Mouse (Mus musculus): ENCODE results near the gene Tspoap1. TPM values are rescaled to one million over a fixed set of nuclear protein-coding genes. Genes with fewer than 3 reads are reported as not detected.

Gene Tspoap1
- polyA plus RNA-seq, 1 experiment from 2014 or later, result 47.4 TPM

DNA sequence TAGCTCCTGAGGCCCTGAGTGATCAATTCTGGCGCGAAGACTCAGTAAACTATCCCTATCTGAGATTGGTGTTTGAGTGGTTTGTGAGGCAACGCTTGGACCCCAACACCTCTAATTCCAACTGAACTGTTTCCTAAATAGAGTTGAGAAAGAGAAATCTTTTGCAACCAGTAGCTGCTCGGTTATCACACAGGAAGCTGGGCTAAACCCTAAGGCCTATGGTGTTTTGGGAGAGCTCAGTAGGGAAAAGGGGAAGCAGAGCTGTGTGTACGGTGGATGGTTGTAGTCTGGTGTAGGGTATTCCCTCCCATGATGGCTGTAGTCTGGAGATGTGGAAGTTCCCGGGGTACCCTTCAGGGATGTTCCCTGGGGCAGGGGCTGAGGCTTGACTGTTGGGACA, 29.7 kb downstream of the Tspoap1 start:
- no peaks in the 10 kb centered on the region for H3K4me1 ChIP-seq (replicated peaks; ENCODE audit: control insufficient read depth, insufficient read depth, low read length)
- ATAC-seq, result no peak
- no peaks in the 10 kb centered on the region for H3K27me3 ChIP-seq (replicated peaks; ENCODE audit: control insufficient read depth, insufficient read depth, low read length)
- H3K9ac ChIP-seq (replicated peaks; ENCODE audit: low read depth, low read length), result no peak overlapping the region
- H3K27ac ChIP-seq (ENCODE audit: low read length), result no peak overlapping the region
- H3K4me2 ChIP-seq (ENCODE audit: low read length), result no peak overlapping the region
- H3K36me3 ChIP-seq (ENCODE audit: control insufficient read depth, insufficient read depth), result no peaks in the 10 kb centered on the region
- H3K9me3 ChIP-seq (ENCODE audit: control insufficient read depth, low read length), result no peaks in the 10 kb centered on the region
- no peak overlapping the region for H3K4me3 ChIP-seq (replicated peaks; ENCODE audit: low read length)
- whole genome bisulfite sequencing, result 89% methylated on average over 6 of the region's 6 CpGs

DNA sequence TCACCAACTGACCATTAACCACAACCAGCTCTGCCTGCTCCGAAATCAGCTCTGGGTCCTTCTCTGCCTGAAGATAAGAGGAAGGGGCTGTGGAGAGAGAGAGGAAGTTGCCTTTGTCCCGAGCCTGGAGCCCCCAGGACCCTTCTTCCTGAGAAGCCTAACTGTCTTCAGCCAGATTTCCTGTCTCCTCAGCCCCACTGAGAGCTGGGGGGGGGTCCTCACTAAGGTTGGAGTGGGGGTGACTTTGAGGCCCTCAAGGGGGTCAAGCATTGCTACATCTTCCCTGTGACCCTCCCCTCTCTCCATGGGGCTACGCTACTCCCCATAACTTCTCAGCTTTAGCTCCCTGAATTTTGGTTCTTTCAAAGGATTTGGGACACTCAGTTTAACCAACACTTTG, 33.1 kb downstream of the Tspoap1 start, which contains the start of gene Mpo:
Mpo (plus strand) TSS at position 122 of the 400 bp plus-strand sequence.
- no peaks in the 10 kb centered on the region for H3K4me1 ChIP-seq (replicated peaks; ENCODE audit: control insufficient read depth, insufficient read depth, low read length)
- no peaks in the 10 kb centered on the region for H3K36me3 ChIP-seq (ENCODE audit: control insufficient read depth, insufficient read depth)

DNA sequence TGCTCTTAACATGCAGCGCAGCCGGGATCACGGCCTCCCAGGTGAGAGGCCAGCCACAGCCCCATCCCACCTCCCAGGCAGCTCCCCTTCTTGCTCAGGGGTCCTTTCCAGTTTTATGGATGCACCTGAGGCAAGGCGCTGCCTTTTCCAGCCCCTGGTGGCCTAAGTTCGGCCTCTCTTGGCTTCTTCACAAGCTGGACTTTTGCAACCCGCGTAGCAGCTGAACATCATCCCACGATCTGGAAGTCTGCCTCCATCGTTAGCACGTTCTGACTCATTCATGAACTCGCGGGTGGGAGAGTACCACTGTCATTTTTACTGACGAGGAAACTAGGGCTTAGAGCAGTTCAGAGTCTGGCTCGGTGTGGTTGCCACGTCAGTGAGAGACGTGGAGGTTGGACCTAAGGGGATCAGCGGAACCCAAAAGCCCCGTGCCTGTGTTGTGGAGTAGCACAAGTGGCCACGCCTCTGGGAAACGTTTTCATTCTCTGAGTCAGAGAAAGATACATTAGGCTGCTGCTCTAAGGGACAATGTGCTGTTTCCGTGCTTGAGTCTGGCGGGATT, 41.5 kb downstream of the Tspoap1 start:
- Histone ChIP-seq H3K4me2 (ENCODE audit: low read length) (no peak overlapping the region), H3K9me3 (ENCODE audit: control insufficient read depth, low read length) (no peaks in the 10 kb centered on the region), H3K27me3 (replicated peaks; ENCODE audit: control insufficient read depth, insufficient read depth, low read length) (no peaks in the 10 kb centered on the region), H3K4me3 (replicated peaks; ENCODE audit: low read length) (no peak overlapping the region), H3K27ac (ENCODE audit: low read length) (no peak overlapping the region), H3K4me1 (replicated peaks; ENCODE audit: control insufficient read depth, insufficient read depth, low read length) (no peaks in the 10 kb centered on the region), H3K9ac (replicated peaks; ENCODE audit: low read depth, low read length) (no peak overlapping the region), H3K36me3 (ENCODE audit: control insufficient read depth, insufficient read depth) (no peaks in the 10 kb centered on the region)
- 70% methylated on average over 22 of the region's 22 CpGs for WGBS
- ATAC-seq, result no peak

More for the DNA sequence above, 33.1 kb downstream of the Tspoap1 start, which contains the start of gene Mpo:
- H3K4me2 ChIP-seq (ENCODE audit: low read length), result no peak within 1 kb of the TSS
- no peaks in the 10 kb centered on the region for H3K27me3 ChIP-seq (replicated peaks; ENCODE audit: control insufficient read depth, insufficient read depth, low read length)
- H3K4me3 ChIP-seq (replicated peaks; ENCODE audit: low read length), result no peak within 1 kb of the TSS
- WGBS, result 78% methylated on average over 3 of the region's 3 CpGs
- no peak within 1 kb of the TSS for H3K9ac ChIP-seq (replicated peaks; ENCODE audit: low read depth, low read length)
- H3K27ac ChIP-seq (ENCODE audit: low read length), result no peak within 1 kb of the TSS
- ATAC-seq, result no peak
- H3K9me3 ChIP-seq (ENCODE audit: control insufficient read depth, low read length), result no peaks in the 10 kb centered on the region

DNA sequence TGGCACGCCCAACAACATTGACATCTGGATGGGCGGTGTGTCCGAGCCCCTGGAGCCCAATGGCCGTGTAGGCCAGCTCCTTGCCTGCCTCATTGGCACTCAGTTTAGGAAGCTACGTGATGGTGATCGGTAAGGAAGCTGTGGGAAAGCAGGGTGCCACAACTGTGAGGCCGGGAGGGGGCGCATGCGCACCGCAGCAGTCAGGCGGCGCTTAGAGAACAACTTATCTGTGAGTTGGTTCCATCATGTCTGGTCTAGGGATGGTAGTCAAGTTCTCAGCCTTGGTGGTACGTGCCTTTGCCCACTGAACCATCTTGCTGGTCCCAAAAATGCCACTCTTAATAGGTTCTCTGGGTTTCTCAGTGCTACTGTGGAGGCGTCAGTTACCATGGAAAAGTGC, 42.3 kb downstream of the Tspoap1 start:
- no peak overlapping the region for H3K9ac ChIP-seq (replicated peaks; ENCODE audit: low read depth, low read length)
- H3K27ac ChIP-seq (ENCODE audit: low read length), result no peak overlapping the region
- H3K27me3 ChIP-seq (replicated peaks; ENCODE audit: control insufficient read depth, insufficient read depth, low read length), result no peaks in the 10 kb centered on the region
- H3K4me3 ChIP-seq (replicated peaks; ENCODE audit: low read length), result no peak overlapping the region
- 43% methylated on average over 14 of the region's 14 CpGs for WGBS
- no peaks in the 10 kb centered on the region for H3K4me1 ChIP-seq (replicated peaks; ENCODE audit: control insufficient read depth, insufficient read depth, low read length)
- ATAC-seq, result no peak
- no peak overlapping the region for H3K4me2 ChIP-seq (ENCODE audit: low read length)
- no peaks in the 10 kb centered on the region for H3K9me3 ChIP-seq (ENCODE audit: control insufficient read depth, low read length)
- H3K36me3 ChIP-seq (ENCODE audit: control insufficient read depth, insufficient read depth), result no peaks in the 10 kb centered on the region

DNA sequence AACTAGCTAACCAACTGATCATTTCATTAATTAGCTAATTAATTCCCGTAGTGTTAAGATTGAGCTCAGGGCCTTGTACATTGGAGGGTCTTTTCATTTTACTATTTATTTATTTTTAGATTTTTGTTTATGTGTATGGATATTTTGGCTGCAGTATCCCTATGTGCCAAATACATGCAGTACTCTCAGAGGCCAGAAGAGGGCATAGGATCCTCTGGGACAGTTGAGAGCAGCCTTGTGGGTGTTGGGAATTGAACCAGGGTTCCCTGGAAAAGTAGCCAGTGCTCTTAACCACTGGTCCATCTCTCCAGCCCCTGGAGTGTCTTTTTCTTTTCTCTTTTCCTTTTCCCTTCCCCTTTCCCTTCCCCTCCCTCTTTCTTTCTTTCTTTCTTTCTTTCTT, 45.1 kb downstream of the Tspoap1 start:
- Histone ChIP-seq H3K4me3 (replicated peaks; ENCODE audit: low read length) (no peak overlapping the region), H3K4me2 (ENCODE audit: low read length) (no peak overlapping the region)
- 67% methylated on average over 1 of the region's 1 CpGs for WGBS

DNA sequence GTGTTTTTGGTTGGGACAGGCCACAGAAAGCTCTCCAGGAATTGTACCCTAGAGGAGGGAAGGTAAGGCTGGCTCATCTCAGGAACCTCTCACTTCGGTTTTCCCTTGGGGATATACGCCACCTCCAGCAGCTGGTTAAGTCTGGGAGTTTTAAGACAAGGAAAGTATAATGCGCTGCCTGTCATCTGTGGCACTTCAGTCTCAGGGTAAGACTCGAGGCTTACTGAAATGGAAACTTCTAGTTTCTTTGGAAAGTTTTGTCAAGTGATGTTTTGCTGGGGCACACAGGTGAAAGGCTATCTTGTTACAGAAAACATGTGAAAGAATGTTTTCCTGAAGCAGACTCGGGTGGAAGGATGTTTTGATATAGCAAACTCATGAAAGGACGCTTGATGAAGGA, 47.1 kb downstream of the Tspoap1 start:
- 90% methylated on average over 6 of the region's 6 CpGs for WGBS
- Histone ChIP-seq H3K4me3 (replicated peaks; ENCODE audit: low read length) (no peak overlapping the region), H3K27me3 (replicated peaks; ENCODE audit: control insufficient read depth, insufficient read depth, low read length) (no peaks in the 10 kb centered on the region), H3K27ac (ENCODE audit: low read length) (no peak overlapping the region), H3K9ac (replicated peaks; ENCODE audit: low read depth, low read length) (no peak overlapping the region), H3K9me3 (ENCODE audit: control insufficient read depth, low read length) (no peaks in the 10 kb centered on the region), H3K36me3 (ENCODE audit: control insufficient read depth, insufficient read depth) (no peaks in the 10 kb centered on the region), H3K4me2 (ENCODE audit: low read length) (no peak overlapping the region), H3K4me1 (replicated peaks; ENCODE audit: control insufficient read depth, insufficient read depth, low read length) (no peaks in the 10 kb centered on the region)
- ATAC-seq, result no peak

More for the DNA sequence above, 45.1 kb downstream of the Tspoap1 start:
- no peaks in the 10 kb centered on the region for H3K27me3 ChIP-seq (replicated peaks; ENCODE audit: control insufficient read depth, insufficient read depth, low read length)
- ATAC-seq, result no peak
- H3K9me3 ChIP-seq (ENCODE audit: control insufficient read depth, low read length), result no peaks in the 10 kb centered on the region
- H3K9ac ChIP-seq (replicated peaks; ENCODE audit: low read depth, low read length), result no peak overlapping the region
- H3K27ac ChIP-seq (ENCODE audit: low read length), result no peak overlapping the region
- H3K4me1 ChIP-seq (replicated peaks; ENCODE audit: control insufficient read depth, insufficient read depth, low read length), result no peaks in the 10 kb centered on the region
- H3K36me3 ChIP-seq (ENCODE audit: control insufficient read depth, insufficient read depth), result no peaks in the 10 kb centered on the region

DNA sequence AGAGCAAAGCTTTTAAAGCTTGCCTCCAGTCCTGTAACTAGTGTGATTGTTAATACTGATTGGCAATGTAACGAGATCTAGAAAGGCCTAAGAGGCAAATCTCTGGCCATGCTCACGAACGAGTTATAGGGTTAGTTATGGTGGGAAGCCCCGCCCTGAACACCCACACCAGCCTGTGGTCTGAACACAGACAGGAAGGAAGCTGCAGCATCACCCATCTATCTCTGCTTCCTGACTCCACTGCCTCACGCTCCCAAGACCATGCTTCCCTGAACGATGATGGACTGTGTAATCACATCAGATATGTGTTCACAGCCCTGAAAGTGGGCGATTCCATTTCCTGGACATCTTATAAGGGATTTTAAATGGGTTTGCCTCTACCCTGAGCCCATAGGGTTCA, 47.9 kb downstream of the Tspoap1 start:
- no peak overlapping the region for H3K27ac ChIP-seq (ENCODE audit: low read length)
- no peak overlapping the region for H3K4me2 ChIP-seq (ENCODE audit: low read length)
- no peaks in the 10 kb centered on the region for H3K9me3 ChIP-seq (ENCODE audit: control insufficient read depth, low read length)
- H3K9ac ChIP-seq (replicated peaks; ENCODE audit: low read depth, low read length), result no peak overlapping the region
- H3K27me3 ChIP-seq (replicated peaks; ENCODE audit: control insufficient read depth, insufficient read depth, low read length), result no peaks in the 10 kb centered on the region
- ATAC-seq, result no peak
- no peaks in the 10 kb centered on the region for H3K36me3 ChIP-seq (ENCODE audit: control insufficient read depth, insufficient read depth)
- H3K4me3 ChIP-seq (replicated peaks; ENCODE audit: low read length), result no peak overlapping the region
- no peaks in the 10 kb centered on the region for H3K4me1 ChIP-seq (replicated peaks; ENCODE audit: control insufficient read depth, insufficient read depth, low read length)
- 85% methylated on average over 7 of the region's 7 CpGs for WGBS

DNA sequence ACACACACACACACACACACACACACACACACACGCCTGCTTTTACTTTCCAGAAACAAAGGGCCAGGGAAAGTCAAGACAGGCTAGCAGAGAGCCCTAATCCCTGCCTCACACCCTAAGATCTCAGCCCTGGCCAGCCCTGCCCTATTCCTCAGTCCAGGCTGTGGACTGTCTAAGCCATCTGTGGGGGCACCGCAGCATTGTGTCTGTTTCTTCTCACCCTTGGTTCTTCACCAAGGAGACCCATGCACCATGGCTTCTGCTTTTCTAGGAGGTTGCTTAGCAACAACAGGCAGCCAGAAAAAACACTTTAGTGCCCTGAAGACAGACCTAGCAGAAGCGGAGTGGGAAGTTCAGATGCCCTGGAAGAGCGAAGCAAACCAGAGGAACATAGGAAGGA, 51.1 kb downstream of the Tspoap1 start:
- H3K9me3 ChIP-seq (ENCODE audit: control insufficient read depth, low read length), result no peaks in the 10 kb centered on the region
- no peak; the same call in 1 of the 2 replicates for ATAC-seq
- H3K4me3 ChIP-seq (replicated peaks; ENCODE audit: low read length), result no peak overlapping the region
- H3K9ac ChIP-seq (replicated peaks; ENCODE audit: low read depth, low read length), result no peak overlapping the region
- WGBS, result 63% methylated on average over 3 of the region's 4 CpGs
- H3K27me3 ChIP-seq (replicated peaks; ENCODE audit: control insufficient read depth, insufficient read depth, low read length), result no peaks in the 10 kb centered on the region
- H3K36me3 ChIP-seq (ENCODE audit: control insufficient read depth, insufficient read depth), result no peaks in the 10 kb centered on the region
- H3K4me2 ChIP-seq (ENCODE audit: low read length), result no peak overlapping the region
- H3K4me1 ChIP-seq (replicated peaks; ENCODE audit: control insufficient read depth, insufficient read depth, low read length), result no peaks in the 10 kb centered on the region
- H3K27ac ChIP-seq (ENCODE audit: low read length), result no peak overlapping the region

DNA sequence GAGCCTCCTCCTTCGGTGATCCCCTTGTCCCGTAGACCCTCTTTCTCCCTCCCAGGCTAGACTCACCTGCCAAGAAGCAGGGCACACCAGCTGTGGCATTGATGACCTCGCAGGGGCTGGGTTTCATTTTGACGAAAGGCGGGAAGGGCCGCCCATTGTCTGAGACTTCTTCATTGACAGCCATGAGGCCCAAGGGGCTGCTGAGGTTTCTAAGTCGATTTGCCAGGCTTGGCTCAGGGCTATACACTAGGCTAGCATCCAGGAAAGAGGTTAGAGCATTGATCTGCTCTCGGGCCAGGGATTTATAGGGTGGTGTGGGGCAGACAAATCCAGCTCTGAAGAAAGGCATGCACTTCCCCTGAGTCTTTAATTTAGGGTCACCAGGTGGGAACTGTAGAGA, 54.5 kb downstream of the Tspoap1 start:
- Histone ChIP-seq H3K4me2 (ENCODE audit: low read length) (no peak overlapping the region), H3K27ac (ENCODE audit: low read length) (no peak overlapping the region), H3K9ac (replicated peaks; ENCODE audit: low read depth, low read length) (no peak overlapping the region), H3K36me3 (ENCODE audit: control insufficient read depth, insufficient read depth) (no peaks in the 10 kb centered on the region), H3K27me3 (replicated peaks; ENCODE audit: control insufficient read depth, insufficient read depth, low read length) (no peaks in the 10 kb centered on the region), H3K4me1 (replicated peaks; ENCODE audit: control insufficient read depth, insufficient read depth, low read length) (peaks cover 10% of the 10 kb centered on the region), H3K9me3 (ENCODE audit: control insufficient read depth, low read length) (no peaks in the 10 kb centered on the region), H3K4me3 (replicated peaks; ENCODE audit: low read length) (no peak overlapping the region)
- WGBS, result 60% methylated on average over 8 of the region's 8 CpGs
- no peak for ATAC-seq

Data from forebrain, embryonic 16.5 days (tissue).